Mouse (Mus musculus) inflammation-experienced regulatory T-cells (primary cell): ENCODE measurements around the gene Olfr1461. TPM values are rescaled to one million over a fixed set of nuclear protein-coding genes. Genes with fewer than 3 reads are reported as not detected.

Experiments
- polyA plus RNA-seq, 2 experiments: library from polyadenylated mRNA; unstranded; fragments of 100-300 nt; shearing (Covaris generic); gene quantifications; one replicate each; pipeline ENCODE4 v1.2.1; 2017

Gene Olfr1461
- under 1 TPM in 1 of 2 experiments, not detected in 1; 0.71 TPM for polyA plus RNA-seq

DNA sequence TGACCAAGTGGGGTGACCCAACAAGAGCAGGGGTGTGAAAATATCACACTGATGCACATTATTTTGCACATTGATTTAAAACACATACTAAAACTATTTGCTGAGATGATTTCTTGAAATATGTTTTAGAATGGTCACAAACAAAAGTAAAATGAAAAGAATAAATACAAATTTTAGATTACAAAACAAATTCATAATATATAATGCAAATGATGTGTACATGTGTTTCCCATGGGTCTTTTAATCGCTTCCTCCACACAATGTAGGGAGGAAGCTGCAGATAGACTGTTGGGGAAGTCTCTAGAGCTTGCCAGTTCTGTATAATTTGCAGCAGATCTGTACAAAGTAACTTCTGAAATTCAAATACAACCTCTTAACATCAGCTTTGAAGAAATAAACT lies at the start of gene Olfr1461:
Gene Olfr1461, plus strand, starts transcription at position 301 of the 400 bp plus-strand sequence.

DNA sequence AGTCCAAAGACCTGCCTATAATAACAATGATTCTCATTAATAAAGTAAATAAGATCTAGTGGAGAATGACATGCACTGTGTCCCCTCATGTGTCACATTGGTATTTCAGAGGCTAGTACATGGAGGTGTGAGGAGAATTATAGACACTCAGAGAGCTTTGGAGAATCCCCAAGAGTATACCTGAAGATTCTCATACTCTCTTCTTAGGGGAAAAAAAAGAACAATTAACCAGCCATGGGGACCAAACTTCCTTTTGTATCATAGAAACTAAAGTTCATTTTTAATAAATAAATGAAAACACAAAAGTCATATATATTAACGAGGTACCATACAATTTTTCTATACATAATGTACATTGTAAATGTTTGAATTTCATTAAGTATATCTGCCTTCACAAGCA lies 13.4 kb upstream of the Olfr1461 start, which contains the start of gene Olfr1459:
Gene Olfr1459, minus strand, starts transcription at position 101 of the 400 bp plus-strand sequence.

DNA sequence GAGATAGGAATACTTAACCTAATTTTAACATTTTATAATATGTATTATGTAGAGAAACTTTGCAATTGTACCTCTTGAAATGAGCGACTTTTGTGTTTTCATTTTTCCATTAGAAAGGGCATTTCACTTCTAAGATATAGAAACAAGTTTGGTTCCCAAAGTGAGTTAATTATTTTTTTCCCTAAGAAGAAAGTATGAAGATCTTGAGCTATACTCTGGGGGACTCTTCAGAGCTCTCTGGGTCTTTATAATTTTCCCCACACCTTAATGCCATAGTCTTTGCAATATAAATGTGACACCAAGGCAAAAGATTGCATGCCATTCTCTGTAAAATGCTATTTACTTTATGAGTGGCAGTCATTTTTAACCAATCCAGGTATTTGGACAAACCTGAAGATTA lies 22.6 kb downstream of the Olfr1461 start, which contains the start of gene Olfr1462:
Gene Olfr1462, plus strand, starts transcription at position 301 of the 400 bp plus-strand sequence.

Other genes starting within 250 kb of the Olfr1461 start
- gene Olfr1448, start 238.6 kb upstream of the Olfr1461 start, polyA plus RNA-seq = under 1 TPM; 0.04 to 0.70 TPM
- not detected for gene Olfr1449, start 232.2 kb upstream of the Olfr1461 start, polyA plus RNA-seq
- under 1 TPM in 1 of 2 experiments, not detected in 1; 0.97 TPM for gene Olfr1450, start 212.7 kb upstream of the Olfr1461 start, polyA plus RNA-seq
- 1 to 10 TPM in 1 of 2 experiments, not detected in 1; 2.2 TPM for gene Olfr1451, start 168.0 kb upstream of the Olfr1461 start, polyA plus RNA-seq
- not detected for gene Olfr1453, start 134.7 kb upstream of the Olfr1461 start, polyA plus RNA-seq
- gene Olfr1454, start 102.4 kb upstream of the Olfr1461 start, polyA plus RNA-seq = not detected
- 1 to 10 TPM in 1 of 2 experiments, not detected in 1; 1.1 TPM for gene Olfr1457, start 65.1 kb upstream of the Olfr1461 start, polyA plus RNA-seq
- gene Olfr1458, start 56.2 kb upstream of the Olfr1461 start, polyA plus RNA-seq = under 1 TPM in 1 of 2 experiments, not detected in 1; 0.77 TPM
- under 1 TPM; 0.07 to 0.38 TPM for gene Olfr1459, start 13.5 kb upstream of the Olfr1461 start, polyA plus RNA-seq
- gene Olfr1462, start 22.7 kb downstream of the Olfr1461 start, polyA plus RNA-seq = under 1 TPM in 1 of 2 experiments, not detected in 1; 0.05 TPM
- gene Olfr1463, start 68.3 kb downstream of the Olfr1461 start, polyA plus RNA-seq = not detected
- gene Olfr1465, start 152.5 kb downstream of the Olfr1461 start, polyA plus RNA-seq = not detected
- gene Olfr1466, start 175.9 kb downstream of the Olfr1461 start, polyA plus RNA-seq = not detected
- under 1 TPM; 0.06 to 0.65 TPM for gene Olfr1467, start 199.2 kb downstream of the Olfr1461 start, polyA plus RNA-seq
- 1 to 10 TPM in 1 of 2 experiments, under 1 TPM in 1; 0.39 to 1.0 TPM for gene Olfr1469, start 244.8 kb downstream of the Olfr1461 start, polyA plus RNA-seq